Mouse (Mus musculus): Measurements from ENCODE around the gene Txnrd2. TPM values are rescaled to one million over a fixed set of nuclear protein-coding genes. Genes with fewer than 3 reads are reported as not detected.

The Txnrd2 gene
- polyA plus RNA-seq, 1 experiment from 2014 or later = 26.1 TPM

DNA sequence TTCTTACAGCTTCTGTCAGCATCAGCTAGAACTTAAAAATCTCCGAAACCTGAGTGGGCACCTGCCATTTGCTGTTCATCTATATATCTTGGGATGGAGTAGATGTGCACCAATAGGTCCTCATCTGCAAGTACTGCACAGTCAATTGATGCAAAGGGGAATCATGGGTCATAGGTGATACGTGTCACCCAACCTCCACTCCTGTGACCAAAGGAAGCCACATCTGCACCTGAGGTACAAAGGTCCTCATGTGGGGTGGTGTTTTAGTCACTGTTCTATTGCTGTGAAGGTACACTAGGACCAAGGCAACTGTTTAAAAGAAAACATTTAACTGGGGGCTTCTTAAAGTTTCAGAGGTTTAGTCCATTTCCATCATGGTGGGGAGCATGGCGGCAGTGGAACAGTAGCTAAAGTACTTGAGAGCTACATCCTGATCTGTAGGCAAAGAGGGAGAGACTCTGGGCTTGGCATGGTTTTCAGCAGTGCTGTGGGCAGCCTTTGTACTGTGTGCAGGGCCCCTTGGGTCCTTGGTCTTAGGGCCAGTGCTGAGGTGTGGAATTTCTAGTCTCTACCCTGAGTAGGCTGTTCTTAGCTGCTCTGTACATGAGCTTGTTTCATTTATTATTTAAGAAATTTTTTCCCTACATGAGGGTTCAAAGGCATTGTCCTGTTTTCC is 80.5 kb downstream of the Txnrd2 start:
- Histone ChIP-seq H3K9me3 (no peaks in the 10 kb centered on the region), H3K27me3 (no peaks in the 10 kb centered on the region), H3K4me1 (replicated peaks) (no peaks in the 10 kb centered on the region), H3K9ac (no peak overlapping the region), H3K4me2 (no peak overlapping the region), H3K36me3 (peaks cover 19% of the 10 kb centered on the region), H3K4me3 (no peak overlapping the region), H3K27ac (no peak overlapping the region)
- 97% methylated on average over 3 of the region's 3 CpGs for WGBS
- no peak for ATAC-seq (ENCODE audit: low FRiP score)

DNA sequence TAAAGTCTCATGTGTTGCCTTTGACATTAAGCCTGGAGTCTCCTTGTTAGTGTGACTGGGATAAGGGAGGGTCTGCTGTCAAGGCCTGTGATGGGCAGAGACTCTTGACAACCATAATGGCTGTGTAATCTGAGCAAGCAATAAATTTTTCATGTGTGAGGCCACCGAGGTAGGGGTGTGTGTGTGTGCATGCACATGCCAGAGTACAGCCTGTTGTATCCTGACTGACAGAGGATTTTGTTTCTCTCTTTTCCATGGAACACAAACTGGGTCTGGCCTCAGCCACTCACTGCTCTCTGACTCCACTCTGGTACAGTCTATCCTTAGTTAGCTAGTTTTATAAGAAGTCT is 81.0 kb downstream of the Txnrd2 start:
- H3K4me1 ChIP-seq (replicated peaks) = no peaks in the 10 kb centered on the region
- H3K36me3 ChIP-seq = peaks cover 14% of the 10 kb centered on the region
- no peak overlapping the region for H3K4me2 ChIP-seq
- no peak overlapping the region for H3K27ac ChIP-seq
- WGBS = 52% methylated on average over 1 of the region's 1 CpGs
- H3K4me3 ChIP-seq = no peak overlapping the region
- no peaks in the 10 kb centered on the region for H3K9me3 ChIP-seq
- no peak overlapping the region for H3K9ac ChIP-seq
- ATAC-seq (ENCODE audit: low FRiP score) = no peak
- H3K27me3 ChIP-seq = no peaks in the 10 kb centered on the region

DNA sequence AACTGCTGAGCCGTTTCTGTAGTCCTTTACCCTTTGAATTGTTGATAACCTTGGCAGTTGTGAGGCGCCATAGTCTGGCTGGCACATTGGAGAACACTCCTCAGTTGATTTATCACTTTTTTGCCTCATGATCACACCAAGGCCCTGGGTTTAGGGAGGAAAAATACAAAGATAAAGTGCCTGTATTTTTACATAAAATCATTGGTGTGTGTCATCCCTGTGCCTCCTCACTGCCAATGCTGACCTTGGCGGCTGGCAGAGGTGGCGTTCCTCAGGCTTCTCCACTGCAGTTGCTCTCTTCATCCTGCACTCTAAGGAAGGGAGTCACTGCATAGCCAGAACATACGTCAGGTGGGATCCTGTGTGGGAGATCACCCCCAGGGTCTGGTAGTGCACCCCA is 85.6 kb downstream of the Txnrd2 start:
- H3K4me3 ChIP-seq = no peak overlapping the region
- no peaks in the 10 kb centered on the region for H3K27me3 ChIP-seq
- no peak overlapping the region for H3K27ac ChIP-seq
- H3K9ac ChIP-seq = no peak overlapping the region
- no peak overlapping the region for H3K4me2 ChIP-seq
- no peaks in the 10 kb centered on the region for H3K4me1 ChIP-seq (replicated peaks)
- no peaks in the 10 kb centered on the region for H3K9me3 ChIP-seq
- no peaks in the 10 kb centered on the region for H3K36me3 ChIP-seq
- ATAC-seq (ENCODE audit: low FRiP score) = no peak
- WGBS = 86% methylated on average over 5 of the region's 5 CpGs

DNA sequence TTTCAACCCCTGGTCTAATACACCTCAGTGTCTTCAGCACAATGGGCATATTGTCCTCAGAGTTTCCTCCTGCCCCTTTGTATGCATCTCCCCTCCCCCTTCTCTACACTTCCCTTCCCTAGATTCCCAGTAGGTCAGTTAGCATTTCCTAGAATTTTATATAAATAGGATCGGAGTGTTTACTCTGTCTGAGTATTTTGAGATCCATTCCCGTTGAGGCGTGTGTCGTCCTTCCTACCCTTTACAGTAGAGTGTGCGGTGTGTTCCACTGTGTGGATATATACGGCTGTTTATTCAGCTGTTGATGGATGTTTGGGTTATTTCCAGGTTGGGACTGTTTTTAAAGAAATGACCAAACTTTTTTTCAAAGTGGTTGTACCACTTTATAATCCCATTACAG is 87.3 kb downstream of the Txnrd2 start:
- no peak overlapping the region for H3K27ac ChIP-seq
- ATAC-seq (ENCODE audit: low FRiP score) = no peak
- H3K9me3 ChIP-seq = no peaks in the 10 kb centered on the region
- H3K27me3 ChIP-seq = no peaks in the 10 kb centered on the region
- H3K4me2 ChIP-seq = no peak overlapping the region
- no peaks in the 10 kb centered on the region for H3K4me1 ChIP-seq (replicated peaks)
- no peak overlapping the region for H3K4me3 ChIP-seq
- no peaks in the 10 kb centered on the region for H3K36me3 ChIP-seq
- H3K9ac ChIP-seq = no peak overlapping the region
- 80% methylated on average over 6 of the region's 6 CpGs for WGBS

DNA sequence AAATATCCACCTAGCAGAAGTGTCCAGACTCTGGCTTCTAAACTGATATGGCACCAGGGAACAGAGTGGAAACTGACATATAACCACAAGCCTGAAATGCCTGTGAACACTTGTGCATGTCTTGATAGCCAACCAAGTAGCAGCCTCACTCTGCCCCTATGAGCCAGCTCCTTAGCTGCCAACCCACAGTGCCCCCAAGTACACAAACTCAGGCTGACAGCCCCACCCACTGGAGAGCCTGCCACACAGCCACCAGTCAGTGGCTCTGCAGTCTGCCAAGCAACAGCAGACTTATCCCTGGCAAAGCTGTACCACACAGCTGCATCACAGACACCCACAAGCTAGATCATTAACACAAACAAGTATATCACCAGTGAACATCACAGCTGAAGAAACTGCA is 91.9 kb downstream of the Txnrd2 start:
- ATAC-seq (ENCODE audit: low FRiP score) = no peak
- H3K9ac ChIP-seq = no peak overlapping the region
- no peak overlapping the region for H3K4me3 ChIP-seq
- no peak overlapping the region for H3K27ac ChIP-seq
- H3K9me3 ChIP-seq = no peaks in the 10 kb centered on the region
- no peak overlapping the region for H3K4me2 ChIP-seq
- no peaks in the 10 kb centered on the region for H3K36me3 ChIP-seq
- H3K4me1 ChIP-seq (replicated peaks) = no peaks in the 10 kb centered on the region
- H3K27me3 ChIP-seq = no peaks in the 10 kb centered on the region

DNA sequence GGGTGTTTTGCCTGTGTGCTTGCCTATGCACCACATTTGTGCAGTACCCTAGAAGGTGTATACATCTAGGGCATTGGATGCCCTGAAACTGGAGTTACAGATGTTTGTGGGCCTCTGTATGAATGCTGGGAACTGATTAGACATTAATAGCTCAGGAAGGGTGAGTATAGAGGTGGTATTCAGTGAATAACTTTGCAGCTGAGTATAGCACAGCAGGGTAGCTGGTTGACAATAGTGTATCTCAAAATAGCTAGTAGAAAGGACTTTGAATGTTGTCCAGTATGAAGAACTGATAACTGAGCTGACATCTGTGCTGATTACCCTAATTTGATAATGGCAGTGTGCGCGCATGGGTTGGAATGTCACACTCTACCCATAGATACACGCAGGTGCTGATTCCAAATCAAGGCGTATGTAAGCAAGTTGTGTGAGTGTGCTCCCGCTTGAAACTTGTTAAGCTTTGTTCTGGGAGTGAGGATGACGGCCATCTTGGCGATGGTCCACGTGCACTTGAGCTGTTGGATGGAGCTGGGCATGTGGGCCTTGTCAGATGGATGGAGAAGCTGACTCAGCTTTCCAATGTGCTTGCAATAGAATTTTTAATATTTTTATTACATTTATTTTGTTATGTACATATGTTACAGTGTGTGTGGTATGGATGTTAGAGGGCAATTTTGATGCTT is 97.5 kb downstream of the Txnrd2 start:
- Histone ChIP-seq H3K9me3 (0 out of 2 replicates have a peak, but pooled peaks cover 3% of the 10 kb centered on the region), H3K4me1 (replicated peaks) (no peaks in the 10 kb centered on the region), H3K4me3 (no peak overlapping the region), H3K27me3 (no peaks in the 10 kb centered on the region), H3K4me2 (no peak overlapping the region), H3K27ac (no peak overlapping the region), H3K9ac (no peak overlapping the region), H3K36me3 (no peaks in the 10 kb centered on the region)
- WGBS = 95% methylated on average over 8 of the region's 8 CpGs
- ATAC-seq (ENCODE audit: low FRiP score) = no peak

DNA sequence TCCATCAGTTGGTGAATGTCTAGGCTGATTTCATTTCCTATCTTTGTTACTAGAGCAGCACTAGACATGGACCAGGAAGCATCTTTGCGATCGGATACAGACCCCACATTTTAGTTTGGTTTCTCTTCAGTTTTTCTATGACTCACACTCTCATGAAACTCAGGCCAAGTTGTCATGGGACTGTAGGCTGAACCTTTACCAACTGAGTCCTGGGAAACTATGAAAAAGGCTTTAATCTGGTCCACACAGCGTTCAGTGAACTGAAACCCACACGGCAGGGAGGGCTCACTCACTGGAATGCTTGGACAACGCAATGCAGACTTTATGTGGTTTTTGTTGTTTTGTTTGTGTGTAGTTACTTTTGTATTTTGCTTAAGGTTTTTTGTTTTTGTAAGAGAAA is 102.5 kb downstream of the Txnrd2 start:
- WGBS = 88% methylated on average over 5 of the region's 5 CpGs
- Histone ChIP-seq H3K9me3 (0 out of 2 replicates have a peak, but pooled peaks cover 8% of the 10 kb centered on the region), H3K9ac (no peak overlapping the region), H3K27ac (no peak overlapping the region), H3K4me3 (no peak overlapping the region), H3K27me3 (no peaks in the 10 kb centered on the region), H3K4me1 (replicated peaks) (no peaks in the 10 kb centered on the region), H3K4me2 (no peak overlapping the region), H3K36me3 (no peaks in the 10 kb centered on the region)
- ATAC-seq (ENCODE audit: low FRiP score) = no peak

Other genes with a start within 250 kb of the Txnrd2 start
- gene Ccdc188, start 208.5 kb upstream of the Txnrd2 start, polyA plus RNA-seq (2015; fragmentation: Nextera tagmentation; extraction: Ambion mirVana) = not detected in 2 replicates
- 11.9 and 12.2 TPM in 2 replicates for gene Zdhhc8, start 191.2 kb upstream of the Txnrd2 start, polyA plus RNA-seq (2015; fragmentation: Nextera tagmentation; extraction: Ambion mirVana)
- 95.8 and 98.7 TPM in 2 replicates for gene Trmt2a, start 177.7 kb upstream of the Txnrd2 start, polyA plus RNA-seq (2015; fragmentation: Nextera tagmentation; extraction: Ambion mirVana)
- gene Ranbp1, start 177.7 kb upstream of the Txnrd2 start, polyA plus RNA-seq (2015; fragmentation: Nextera tagmentation; extraction: Ambion mirVana) = 444 and 462 TPM in 2 replicates
- gene Gm49776, start 168.1 kb upstream of the Txnrd2 start, polyA plus RNA-seq (2015; fragmentation: Nextera tagmentation; extraction: Ambion mirVana) = 3.3 TPM in 1 of 2 replicates, not detected in the other
- 34.8 and 37.4 TPM in 2 replicates for gene Dgcr8, start 137.1 kb upstream of the Txnrd2 start, polyA plus RNA-seq (2015; fragmentation: Nextera tagmentation; extraction: Ambion mirVana)
- gene Tango2, start 78.3 kb upstream of the Txnrd2 start, polyA plus RNA-seq (2015; fragmentation: Nextera tagmentation; extraction: Ambion mirVana) = 76.0 and 79.8 TPM in 2 replicates
- 81.1 and 88.9 TPM in 2 replicates for gene Arvcf, start 78.2 kb upstream of the Txnrd2 start, polyA plus RNA-seq (2015; fragmentation: Nextera tagmentation; extraction: Ambion mirVana)
- gene Comt, start 468 bp downstream of the Txnrd2 start, polyA plus RNA-seq (2015; fragmentation: Nextera tagmentation; extraction: Ambion mirVana) = 85.9 and 88.5 TPM in 2 replicates
- gene Gnb1l, start 72.3 kb downstream of the Txnrd2 start, polyA plus RNA-seq (2015; fragmentation: Nextera tagmentation; extraction: Ambion mirVana) = 13.7 and 15.8 TPM in 2 replicates
- 4.8 and 4.9 TPM in 2 replicates for gene Rtl10, start 72.5 kb downstream of the Txnrd2 start, polyA plus RNA-seq (2015; fragmentation: Nextera tagmentation; extraction: Ambion mirVana)
- 0.99 and 1.7 TPM in 2 replicates for gene Tbx1, start 164.3 kb downstream of the Txnrd2 start, polyA plus RNA-seq (2015; fragmentation: Nextera tagmentation; extraction: Ambion mirVana)
- gene Gp1bb, start 196.0 kb downstream of the Txnrd2 start, polyA plus RNA-seq (2015; fragmentation: Nextera tagmentation; extraction: Ambion mirVana) = 11.2 and 11.9 TPM in 2 replicates
- gene Gm49601, start 200.0 kb downstream of the Txnrd2 start, polyA plus RNA-seq (2015; fragmentation: Nextera tagmentation; extraction: Ambion mirVana) = 19.3 and 21.0 TPM in 2 replicates
- 169 and 176 TPM in 2 replicates for gene Sept5, start 203.6 kb downstream of the Txnrd2 start, polyA plus RNA-seq (2015; fragmentation: Nextera tagmentation; extraction: Ambion mirVana)

Measured in hindbrain, embryonic 13.5 days (tissue).